Mouse (Mus musculus) hindbrain, embryonic 12.5 days (tissue): ENCODE measurements around the gene Unc45a. TPM values are rescaled to one million over a fixed set of nuclear protein-coding genes. Genes with fewer than 3 reads are reported as not detected.

Source experiments
- ATAC-seq: fragments of 200-750 bp; cut with Nextera tagmentation; 2 replicates; pipeline ENCODE4 v1.8.0; 2017; ENCODE audit warnings: moderate TSS enrichment; ENCODE audit not compliant: low FRiP score
- H3K27ac ChIP-seq: fragments of 300-500 bp; sonication (generic); 2 replicates; pipeline ENCODE4 v1.5.1; 2016; ENCODE audit warnings: mild to moderate bottlenecking
- H3K27me3 ChIP-seq: fragments of 300-500 bp; sonication (generic); 2 replicates; pipeline ENCODE4 v1.6.1; 2016; ENCODE audit warnings: mild to moderate bottlenecking
- H3K36me3 ChIP-seq: fragments of 300-500 bp; sonication (generic); 2 replicates; pipeline ENCODE4 v1.6.1; 2016; ENCODE audit warnings: mild to moderate bottlenecking
- H3K4me1 ChIP-seq: fragments of 300-500 bp; sonication (generic); 2 replicates; pipeline ENCODE4 v1.6.1; 2016
- H3K4me2 ChIP-seq: fragments of 300-500 bp; sonication (generic); replicated peaks from 2 replicates; pipeline ENCODE4 v1.6.1; 2016; ENCODE audit warnings: mild to moderate bottlenecking
- H3K4me3 ChIP-seq: fragments of 300-500 bp; sonication (generic); 2 replicates; pipeline ENCODE4 v1.5.1; 2016; ENCODE audit warnings: mild to moderate bottlenecking
- H3K9ac ChIP-seq: fragments of 300-500 bp; sonication (generic); 2 replicates; pipeline ENCODE4 v1.6.1; 2016; ENCODE audit warnings: mild to moderate bottlenecking, moderate library complexity
- H3K9me3 ChIP-seq: fragments of 300-500 bp; sonication (generic); replicated peaks from 2 replicates; pipeline ENCODE4 v1.6.1; 2016; ENCODE audit warnings: mild to moderate bottlenecking
- WGBS: fragments of 180-500 bp; shearing (Covaris S2); methylation state at CpG from one replicate; pipeline ENCODE4 v1.1.7; 2016; 5-methylcytosine and 5-hydroxymethylcytosine counted together
- polyA plus RNA-seq: library from polyadenylated mRNA; unstranded; fragments of >200 nt; fragmentation: Nextera tagmentation; extraction: Ambion mirVana; gene quantifications from 2 replicates; pipeline ENCODE4 v1.2.1, GENCODE M21; 2016

Gene Unc45a
- polyA plus RNA-seq, 1 experiment from 2014 or later: 56.2 TPM

GRCm38 (mm10) chr7:80360435-80360834 is 19.6 kb upstream of the Unc45a start:
- Histone ChIP-seq H3K9me3 (no peaks in the 10 kb centered on the region), H3K4me2 (no peak overlapping the region), H3K4me3 (no peak overlapping the region), H3K27me3 (no peaks in the 10 kb centered on the region), H3K36me3 (peaks cover 92% of the 10 kb centered on the region), H3K9ac (no peak overlapping the region), H3K27ac (no peak overlapping the region), H3K4me1 (peaks cover 10% of the 10 kb centered on the region)
- no peak for ATAC-seq
- WGBS: 71% methylated on average over 3 of the region's 3 CpGs

- Histone ChIP-seq H3K36me3 (peaks cover 90% of the 10 kb centered on the region), H3K27me3 (no peaks in the 10 kb centered on the region), H3K4me1 (peaks cover 10% of the 10 kb centered on the region), H3K9me3 (no peaks in the 10 kb centered on the region), H3K4me3 (no peak overlapping the region), H3K27ac (no peak overlapping the region), H3K4me2 (no peak overlapping the region), H3K9ac (no peak overlapping the region)
- no peak for ATAC-seq
- 75% methylated on average over 4 of the region's 4 CpGs for WGBS
These were observed 17.2 kb upstream of the Unc45a start for GRCm38 (mm10) chr7:80358039-80358438.

GRCm38 (mm10) chr7:80357156-80357555 is 16.4 kb upstream of the Unc45a start:
- H3K36me3 ChIP-seq: peaks cover 90% of the 10 kb centered on the region
- no peak overlapping the region for H3K27ac ChIP-seq
- WGBS: 24% methylated on average over 8 of the region's 8 CpGs

GRCm38 (mm10) chr7:80356351-80356750 is 15.5 kb upstream of the Unc45a start:
- Histone ChIP-seq H3K36me3 (peaks cover 87% of the 10 kb centered on the region), H3K4me3 (no peak overlapping the region), H3K4me2 (no peak overlapping the region), H3K9me3 (no peaks in the 10 kb centered on the region), H3K9ac (no peak overlapping the region), H3K4me1 (peaks cover 10% of the 10 kb centered on the region), H3K27me3 (no peaks in the 10 kb centered on the region), H3K27ac (peak overlapping the region; percentile 40; the same call in 1 of the 2 replicates)
- 84% methylated on average over 13 of the region's 13 CpGs for WGBS
- no peak for ATAC-seq

More at GRCm38 (mm10) chr7:80357156-80357555, 16.4 kb upstream of the Unc45a start:
- ATAC-seq: peak; percentile 62; the same call in 1 of the 2 replicates
- Histone ChIP-seq H3K4me3 (no peak overlapping the region), H3K27me3 (no peaks in the 10 kb centered on the region), H3K9ac (no peak overlapping the region), H3K4me2 (no peak overlapping the region), H3K9me3 (no peaks in the 10 kb centered on the region), H3K4me1 (peaks cover 10% of the 10 kb centered on the region)

GRCm38 (mm10) chr7:80352920-80353319 is 12.1 kb upstream of the Unc45a start:
- H3K4me3 ChIP-seq: no peak overlapping the region
- peaks cover 10% of the 10 kb centered on the region for H3K4me1 ChIP-seq
- H3K9ac ChIP-seq: no peak overlapping the region
- no peaks in the 10 kb centered on the region for H3K9me3 ChIP-seq
- H3K4me2 ChIP-seq: no peak overlapping the region
- no peaks in the 10 kb centered on the region for H3K27me3 ChIP-seq
- peaks cover 73% of the 10 kb centered on the region for H3K36me3 ChIP-seq
- 92% methylated on average over 8 of the region's 8 CpGs for WGBS
- no peak for ATAC-seq
- H3K27ac ChIP-seq: no peak overlapping the region

- no peaks in the 10 kb centered on the region for H3K27me3 ChIP-seq
- H3K9ac ChIP-seq: no peak overlapping the region
- H3K4me1 ChIP-seq: no peaks in the 10 kb centered on the region
- H3K4me2 ChIP-seq: no peak overlapping the region
- WGBS: 69% methylated on average over 2 of the region's 2 CpGs
- no peak overlapping the region for H3K4me3 ChIP-seq
- no peaks in the 10 kb centered on the region for H3K9me3 ChIP-seq
- H3K27ac ChIP-seq: no peak overlapping the region
- peaks cover 54% of the 10 kb centered on the region for H3K36me3 ChIP-seq
- no peak for ATAC-seq
These were observed 10.0 kb upstream of the Unc45a start for GRCm38 (mm10) chr7:80350808-80351207.

GRCm38 (mm10) chr7:80347670-80348586 is 7.1 kb upstream of the Unc45a start:
- no peaks in the 10 kb centered on the region for H3K27me3 ChIP-seq
- peaks cover 32% of the 10 kb centered on the region for H3K36me3 ChIP-seq
- H3K4me1 ChIP-seq: peaks cover 6% of the 10 kb centered on the region
- no peak overlapping the region for H3K4me2 ChIP-seq
- ATAC-seq: no peak
- no peaks in the 10 kb centered on the region for H3K9me3 ChIP-seq
- no peak overlapping the region for H3K9ac ChIP-seq
- no peak overlapping the region for H3K27ac ChIP-seq
- WGBS: 75% methylated on average over 13 of the region's 13 CpGs
- H3K4me3 ChIP-seq: no peak overlapping the region

- peaks cover 23% of the 10 kb centered on the region for H3K36me3 ChIP-seq
- no peaks in the 10 kb centered on the region for H3K27me3 ChIP-seq
- no peak overlapping the region for H3K9ac ChIP-seq
- no peak overlapping the region for H3K4me2 ChIP-seq
- peaks cover 16% of the 10 kb centered on the region for H3K4me1 ChIP-seq
- no peak for ATAC-seq
- no peak overlapping the region for H3K27ac ChIP-seq
- WGBS: 93% methylated on average over 5 of the region's 5 CpGs
- no peaks in the 10 kb centered on the region for H3K9me3 ChIP-seq
- no peak overlapping the region for H3K4me3 ChIP-seq
These were observed 6.0 kb upstream of the Unc45a start for GRCm38 (mm10) chr7:80346830-80347229.

- Histone ChIP-seq H3K4me2 (no peak overlapping the region), H3K9ac (no peak overlapping the region), H3K27ac (no peak overlapping the region), H3K4me1 (peaks cover 23% of the 10 kb centered on the region), H3K27me3 (no peaks in the 10 kb centered on the region), H3K9me3 (no peaks in the 10 kb centered on the region), H3K4me3 (no peak overlapping the region), H3K36me3 (peaks cover 18% of the 10 kb centered on the region)
- 96% methylated on average over 9 of the region's 9 CpGs for whole genome bisulfite sequencing
- ATAC-seq: no peak
These were observed 5.4 kb upstream of the Unc45a start for GRCm38 (mm10) chr7:80346173-80346572.

GRCm38 (mm10) chr7:80343270-80344018 is 2.6 kb upstream of the Unc45a start:
- ATAC-seq: 0 out of 2 replicates have a peak, but pooled peaks have one; percentile 3
- peak overlapping the region; percentile 86 for H3K27ac ChIP-seq

GRCm38 (mm10) chr7:80342858-80343257 is 2.1 kb upstream of the Unc45a start, which contains the start of gene Hddc3:
Gene Hddc3 (plus strand): TSS chr7:80343104.
- under 1% methylated on average over 25 of the region's 25 CpGs for WGBS
- Histone ChIP-seq H3K4me3 (peak within 1 kb of the TSS; percentile 52), H3K9ac (peak within 1 kb of the TSS; percentile 75), H3K27me3 (no peaks in the 10 kb centered on the region), H3K27ac (peak within 1 kb of the TSS; percentile 86), H3K36me3 (peaks cover under 1% of the 10 kb centered on the region; the same call in 1 of the 2 replicates), H3K4me1 (peaks cover 46% of the 10 kb centered on the region), H3K4me2 (peak within 1 kb of the TSS; percentile 75), H3K9me3 (no peaks in the 10 kb centered on the region)
- peak; percentile 39 for ATAC-seq

More at GRCm38 (mm10) chr7:80343270-80344018, 2.6 kb upstream of the Unc45a start:
- Histone ChIP-seq H3K27me3 (no peaks in the 10 kb centered on the region), H3K36me3 (no peaks in the 10 kb centered on the region), H3K9me3 (no peaks in the 10 kb centered on the region), H3K9ac (peak overlapping the region; percentile 75), H3K4me1 (peaks cover 40% of the 10 kb centered on the region), H3K4me2 (peak overlapping the region; percentile 75), H3K4me3 (peak overlapping the region; percentile 52)
- 26% methylated on average over 19 of the region's 19 CpGs for WGBS

- WGBS: 64% methylated on average over 7 of the region's 7 CpGs
- no peaks in the 10 kb centered on the region for H3K27me3 ChIP-seq
- H3K4me1 ChIP-seq: peaks cover 51% of the 10 kb centered on the region
- H3K4me2 ChIP-seq: no peak overlapping the region; the same call in 1 of the 2 replicates
- peaks cover 11% of the 10 kb centered on the region for H3K36me3 ChIP-seq
- H3K9me3 ChIP-seq: no peaks in the 10 kb centered on the region
- H3K27ac ChIP-seq: peak overlapping the region; percentile 78; the same call in 1 of the 2 replicates
- no peak for ATAC-seq
- no peak overlapping the region for H3K9ac ChIP-seq
- H3K4me3 ChIP-seq: no peak overlapping the region
These were observed 988 bp upstream of the Unc45a start for GRCm38 (mm10) chr7:80341793-80342192.
